ENCODE assay signal across 19 mouse cellular contexts in the genomic region with DNA sequence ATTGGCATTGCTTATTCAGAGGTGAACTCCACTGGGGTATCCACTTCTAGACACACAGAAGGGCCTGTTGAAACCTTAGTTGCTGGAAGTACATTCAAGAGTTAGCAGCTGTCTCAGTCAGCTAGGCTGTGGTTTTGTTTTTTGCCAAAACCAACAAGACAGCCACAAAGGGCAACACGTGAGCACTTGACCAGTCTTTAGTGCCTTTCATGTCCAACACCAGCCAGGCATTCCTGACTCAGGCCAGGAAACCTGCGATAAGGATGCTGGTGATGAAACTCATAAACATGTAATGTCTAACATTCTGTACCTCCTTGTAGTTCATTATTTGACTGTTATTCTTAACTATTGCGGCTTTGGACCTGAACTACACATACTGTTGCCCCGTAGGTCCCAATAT. TPM values are rescaled to one million over a fixed set of nuclear protein-coding genes. Genes with fewer than 3 reads are reported as not detected.
DNase-seq lines count a peak whose midpoint lies in the region; ATAC-seq lines count a peak whose summit lies in the region.
"Had no signal": no experiment of that assay in that cellular context is flagged by ENCODE, and none has a peak within 500 bp of the region (broad histone marks: within the 10 kb centered on the region; RNA-seq: fewer than 3 reads in every experiment).

No protein-coding gene starts in this region.

- peak; percentile 56 to 75 for DNase-seq in heart, adult 18-20 months
- DNase-seq in Muller cell, postnatal 12 days (ENCODE audit: inconsistent ontology term) = peak; percentile 55
- peak; percentile 53 to 60 for DNase-seq in heart, postnatal 10 days
- peak; percentile 77 for DNase-seq in lung, postnatal 25 days (ENCODE audit: low spot score)
- DNase-seq in left cerebral cortex, adult 18-20 months (ENCODE audit: low spot score in 2 of 2) = no peak
- no peak for DNase-seq in adipocyte (ENCODE audit: low spot score)
- DNase-seq: cerebellum, adult 11 months; cerebellum, postnatal 14 days; right cerebral cortex, postnatal 14 days had no signal

- no peaks in the 10 kb centered on the region for H3K36me3 ChIP-seq in heart, embryonic 11.5 days (ENCODE audit: control insufficient read depth, insufficient read depth, low read length)
- H3K36me3 ChIP-seq: kidney, embryonic 15.5 days; limb, embryonic 10.5 days; liver, embryonic 12.5 days; midbrain, embryonic 12.5 days; stomach, embryonic 15.5 days had no signal

- 81% methylated on average over 4 of the region's 4 CpGs for WGBS in heart, embryonic 11.5 days (ENCODE audit: insufficient replicate concordance)

- intact Hi-C loops in heart, postnatal 10 days (cut with DNase I) = loop anchor here (10.0 kb wide), 1 partner anchor 202 kb away; no protein-coding TSS in a partner anchor

- no peak overlapping the region for H3K27ac ChIP-seq in heart, embryonic 11.5 days (ENCODE audit: low read depth, low read length)
- H3K27ac ChIP-seq: forebrain, embryonic 13.5 days; kidney, embryonic 15.5 days; limb, embryonic 10.5 days; liver, embryonic 12.5 days; macrophage; midbrain, embryonic 12.5 days; stomach, embryonic 15.5 days had no signal

- no peak overlapping the region for H3K4me3 ChIP-seq in heart, embryonic 11.5 days (ENCODE audit: low read depth, low read length)
- H3K4me3 ChIP-seq: forebrain, embryonic 13.5 days; kidney, embryonic 15.5 days; limb, embryonic 10.5 days; liver, embryonic 12.5 days; midbrain, embryonic 12.5 days; stomach, embryonic 15.5 days had no signal

- no peak overlapping the region for H3K4me2 ChIP-seq in heart, embryonic 11.5 days
- H3K4me2 ChIP-seq: forebrain, embryonic 13.5 days; kidney, embryonic 15.5 days; liver, embryonic 12.5 days; midbrain, embryonic 12.5 days; stomach, embryonic 15.5 days had no signal

- no peak overlapping the region for H3K9ac ChIP-seq in heart, embryonic 11.5 days (ENCODE audit: low read depth, low read length)
- H3K9ac ChIP-seq: forebrain, embryonic 13.5 days; kidney, embryonic 15.5 days; liver, embryonic 12.5 days; midbrain, embryonic 12.5 days; stomach, embryonic 15.5 days had no signal

- ATAC-seq in heart, embryonic 11.5 days (replicated peaks; ENCODE audit: insufficient number of reproducible peaks, low FRiP score, low TSS enrichment) = no peak
- ATAC-seq in megakaryocyte, adult 5-6 weeks (ENCODE audit: poor library complexity, severe bottlenecking) = no peak
- ATAC-seq: forebrain, embryonic 13.5 days; liver, embryonic 12.5 days had no signal

- no peaks in the 10 kb centered on the region for H3K27me3 ChIP-seq in heart, embryonic 11.5 days (ENCODE audit: control insufficient read depth, insufficient read depth, low read length)
- H3K27me3 ChIP-seq: CH12.LX; forebrain, embryonic 13.5 days; kidney, embryonic 15.5 days; liver, embryonic 12.5 days; midbrain, embryonic 12.5 days; stomach, embryonic 15.5 days had no signal

- H3K9me3 ChIP-seq in heart, embryonic 11.5 days (replicated peaks; ENCODE audit: control insufficient read depth, low read length) = no peaks in the 10 kb centered on the region
- H3K9me3 ChIP-seq: forebrain, embryonic 13.5 days; kidney, embryonic 15.5 days; limb, embryonic 10.5 days; liver, embryonic 12.5 days; midbrain, embryonic 12.5 days; stomach, embryonic 15.5 days had no signal

- no peaks in the 10 kb centered on the region for H3K4me1 ChIP-seq in heart, embryonic 11.5 days (ENCODE audit: control insufficient read depth, insufficient read depth, low read length)
- H3K4me1 ChIP-seq: limb, embryonic 10.5 days; liver, embryonic 12.5 days; midbrain, embryonic 12.5 days had no signal

RNA-seq across cellular contexts. Expression of gene Vldlr, which starts 39.7 kb away (rescaled TPM):
- 100 to 1,000 TPM; 240 to 245 TPM for total RNA-seq in heart, adult 18-20 months (2021)
- polyA plus RNA-seq in heart, embryonic 11.5 days (2014; fragmentation: Nextera tagmentation; extraction: Ambion mirVana) = 16.8 and 17.2 TPM in 2 replicates
- 100 to 1,000 TPM; 160 to 178 TPM for total RNA-seq in heart, postnatal 10 days (2021)
- total RNA-seq in megakaryocyte, adult 5-6 weeks (2015) = not detected in 2 replicates
- total RNA-seq in megakaryocyte, adult 5-6 weeks (2017) = not detected in 2 replicates
- total RNA-seq in left cerebral cortex, adult 18-20 months (2021) = 10 to 100 TPM; 51.2 to 54.7 TPM
- total RNA-seq: CH12.LX had no signal

Comparison
In these comparisons a context has a peak if more than half of its experiments do, and no peak if none do; other contexts are left out.
1. DNase-seq: peak in heart, adult 18-20 months (2 of 2), Muller cell, postnatal 12 days (single experiment), heart, postnatal 10 days (2 of 2) and lung, postnatal 25 days (single experiment); none in left cerebral cortex, adult 18-20 months (0 of 2) and adipocyte (single experiment).
2. RNA of gene Vldlr, which starts 39.7 kb away (total RNA-seq): 240 to 245 TPM in heart, adult 18-20 months, 160 to 178 TPM in heart, postnatal 10 days and 51.2 to 54.7 TPM in left cerebral cortex, adult 18-20 months; not detected in megakaryocyte, adult 5-6 weeks; every median in the first group is over 10 times any median in the second.